Mouse (Mus musculus): ENCODE results near the gene Nccrp1.

Nccrp1 gene

GRCm38 (mm10) chr7:28547154-28547553 lies at the start of gene Nccrp1:
TSS of gene Nccrp1 (minus strand) at chr7:28547254.
- DNase-seq (ENCODE audit: low spot score in 2 of 2), result no peak

- DNase-seq (ENCODE audit: low spot score in 2 of 2), result no peak
These were observed 48.8 kb upstream of the Nccrp1 start for GRCm38 (mm10) chr7:28595751-28596435.

- DNase-seq (ENCODE audit: low spot score in 2 of 2), result peak; percentile 68 to 71
These were observed 46.4 kb upstream of the Nccrp1 start for GRCm38 (mm10) chr7:28593206-28594111.

- DNase-seq (ENCODE audit: low spot score in 2 of 2), result no peak
These were observed 44.8 kb upstream of the Nccrp1 start for GRCm38 (mm10) chr7:28591862-28592261.

- no peak for DNase-seq (ENCODE audit: low spot score in 2 of 2)
These were observed 40.6 kb upstream of the Nccrp1 start for GRCm38 (mm10) chr7:28587644-28588043.

GRCm38 (mm10) chr7:28586663-28587411 lies 39.8 kb upstream of the Nccrp1 start:
- DNase-seq (ENCODE audit: low spot score in 2 of 2), result no peak

- DNase-seq (ENCODE audit: low spot score in 2 of 2), result no peak
These were observed 37.9 kb upstream of the Nccrp1 start for GRCm38 (mm10) chr7:28585001-28585400.

GRCm38 (mm10) chr7:28584468-28584867 lies 37.4 kb upstream of the Nccrp1 start:
- no peak for DNase-seq (ENCODE audit: low spot score in 2 of 2)

GRCm38 (mm10) chr7:28583570-28584344 lies 36.7 kb upstream of the Nccrp1 start:
- DNase-seq (ENCODE audit: low spot score in 2 of 2), result peak; percentile 33 to 38

- no peak for DNase-seq (ENCODE audit: low spot score in 2 of 2)
These were observed 35.8 kb upstream of the Nccrp1 start for GRCm38 (mm10) chr7:28582841-28583240.

GRCm38 (mm10) chr7:28581721-28582120 lies 34.7 kb upstream of the Nccrp1 start:
- peak; percentile 43 to 57 for DNase-seq (ENCODE audit: low spot score in 2 of 2)

GRCm38 (mm10) chr7:28579826-28580225 lies 32.8 kb upstream of the Nccrp1 start:
- DNase-seq (ENCODE audit: low spot score in 2 of 2), result no peak

GRCm38 (mm10) chr7:28578543-28579053 lies 31.5 kb upstream of the Nccrp1 start:
- no peak for DNase-seq (ENCODE audit: low spot score in 2 of 2)

GRCm38 (mm10) chr7:28577826-28578542 lies 30.9 kb upstream of the Nccrp1 start:
- no peak for DNase-seq (ENCODE audit: low spot score in 2 of 2)

GRCm38 (mm10) chr7:28576271-28576914 lies 29.3 kb upstream of the Nccrp1 start:
- DNase-seq (ENCODE audit: low spot score in 2 of 2), result no peak

- no peak for DNase-seq (ENCODE audit: low spot score in 2 of 2)
These were observed 28.5 kb upstream of the Nccrp1 start for GRCm38 (mm10) chr7:28575597-28575996.

- no peak for DNase-seq (ENCODE audit: low spot score in 2 of 2)
These were observed 26.2 kb upstream of the Nccrp1 start for GRCm38 (mm10) chr7:28573236-28573635.

- DNase-seq (ENCODE audit: low spot score in 2 of 2), result no peak
These were observed 25.6 kb upstream of the Nccrp1 start for GRCm38 (mm10) chr7:28572689-28573088.

GRCm38 (mm10) chr7:28570982-28571682 lies 24.1 kb upstream of the Nccrp1 start:
- DNase-seq (ENCODE audit: low spot score in 2 of 2), result no peak
